Mouse (Mus musculus) stomach, embryonic 14.5 days (tissue): ENCODE data around the gene Etfdh. TPM values are rescaled to one million over a fixed set of nuclear protein-coding genes. Genes with fewer than 3 reads are reported as not detected.

Experiments
- ATAC-seq: fragments of 200-750 bp; cut with Nextera tagmentation; 2 replicates; pipeline ENCODE4 v1.8.0; 2017; ENCODE audit warnings: low read depth, moderate TSS enrichment; ENCODE audit not compliant: insufficient number of reproducible peaks, insufficient read depth, low FRiP score
- H3K27ac ChIP-seq: fragments of 300-500 bp; sonication (generic); 2 replicates; pipeline ENCODE4 v1.5.1; 2014; ENCODE audit warnings: mild to moderate bottlenecking, low read length, moderate library complexity, mixed read lengths
- H3K27me3 ChIP-seq: fragments of 300-500 bp; sonication (generic); 2 replicates; pipeline ENCODE4 v1.6.1; 2014; ENCODE audit warnings: low read length, control low read depth, mixed read lengths; ENCODE audit not compliant: control insufficient read depth, insufficient read depth
- H3K36me3 ChIP-seq: fragments of 300-500 bp; sonication (generic); 2 replicates; pipeline ENCODE4 v1.6.1; 2014; ENCODE audit warnings: mild to moderate bottlenecking, control low read depth, low read length, moderate library complexity, mixed read lengths; ENCODE audit not compliant: control insufficient read depth, insufficient read depth
- H3K4me1 ChIP-seq: fragments of 300-500 bp; sonication (generic); 2 replicates; pipeline ENCODE4 v1.6.1; 2014; ENCODE audit warnings: low read length, control low read depth, mixed read lengths; ENCODE audit not compliant: control insufficient read depth, insufficient read depth
- H3K4me2 ChIP-seq: fragments of 300-500 bp; sonication (generic); replicated peaks from 2 replicates; pipeline ENCODE4 v1.6.1; 2014; ENCODE audit warnings: low read depth, low read length, control low read depth
- H3K4me3 ChIP-seq: fragments of 300-500 bp; sonication (generic); 2 replicates; pipeline ENCODE4 v1.5.1; 2014; ENCODE audit warnings: low read depth, low read length, control low read depth
- H3K9ac ChIP-seq: fragments of 300-500 bp; sonication (generic); replicated peaks from 2 replicates; pipeline ENCODE4 v1.6.1; 2014; ENCODE audit warnings: low read depth, mild to moderate bottlenecking, control low read depth, low read length, moderate library complexity, mixed read lengths
- H3K9me3 ChIP-seq: fragments of 300-500 bp; sonication (generic); 2 replicates; pipeline ENCODE4 v1.6.1; 2016; ENCODE audit warnings: low read depth, low read length, control low read depth; ENCODE audit not compliant: control insufficient read depth
- WGBS: fragments of 180-500 bp; shearing (Covaris S2); extraction: QIAGEN DNeasy Blood & Tissue Kit; methylation state at CpG from one replicate; pipeline ENCODE4 v1.1.7; 2014; 5-methylcytosine and 5-hydroxymethylcytosine counted together
- polyA plus RNA-seq: library from polyadenylated mRNA; unstranded; fragments of >200 nt; fragmentation: Nextera tagmentation; extraction: Ambion mirVana; gene quantifications from 2 replicates; pipeline ENCODE4 v1.2.1, GENCODE M21; 2014

Etfdh gene
- polyA plus RNA-seq, 1 experiment from 2014 or later: 52.5 TPM

- peaks cover 5% of the 10 kb centered on the region; the same call in 1 of the 2 replicates for H3K4me1 ChIP-seq
- ATAC-seq: no peak
These were observed 39.6 kb downstream of the Etfdh start for GRCm38 (mm10) chr3:79589671-79590070.

GRCm38 (mm10) chr3:79586804-79587203 lies 42.5 kb downstream of the Etfdh start:
- 4% methylated on average over 6 of the region's 6 CpGs for WGBS
- Histone ChIP-seq H3K9me3 (no peaks in the 10 kb centered on the region), H3K4me3 (no peak overlapping the region), H3K4me2 (no peak overlapping the region), H3K27ac (no peak overlapping the region), H3K36me3 (no peaks in the 10 kb centered on the region), H3K27me3 (no peaks in the 10 kb centered on the region), H3K4me1 (no peaks in the 10 kb centered on the region), H3K9ac (no peak overlapping the region)
- peak; percentile 68; the same call in 1 of the 2 replicates for ATAC-seq

More at GRCm38 (mm10) chr3:79589671-79590070, 39.6 kb downstream of the Etfdh start:
- no peak overlapping the region for H3K9ac ChIP-seq
- WGBS: 78% methylated on average over 2 of the region's 2 CpGs
- H3K9me3 ChIP-seq: no peaks in the 10 kb centered on the region
- no peaks in the 10 kb centered on the region for H3K27me3 ChIP-seq
- no peak overlapping the region for H3K27ac ChIP-seq
- H3K4me3 ChIP-seq: no peak overlapping the region
- H3K36me3 ChIP-seq: peaks cover 4% of the 10 kb centered on the region
- H3K4me2 ChIP-seq: no peak overlapping the region

- Histone ChIP-seq H3K4me2 (no peak overlapping the region), H3K27me3 (no peaks in the 10 kb centered on the region), H3K9ac (no peak overlapping the region), H3K4me1 (peaks cover 5% of the 10 kb centered on the region; the same call in 1 of the 2 replicates), H3K27ac (no peak overlapping the region), H3K36me3 (no peaks in the 10 kb centered on the region), H3K9me3 (no peaks in the 10 kb centered on the region), H3K4me3 (no peak overlapping the region)
- 60% methylated on average over 5 of the region's 5 CpGs for WGBS
- ATAC-seq: peak; percentile 62; the same call in 1 of the 2 replicates
These were observed 49.3 kb downstream of the Etfdh start for GRCm38 (mm10) chr3:79579891-79580575.

- no peak for ATAC-seq
- 73% methylated on average over 6 of the region's 6 CpGs for WGBS
These were observed 51.1 kb downstream of the Etfdh start for GRCm38 (mm10) chr3:79578164-79578563.

GRCm38 (mm10) chr3:79577606-79578005 lies 51.7 kb downstream of the Etfdh start:
- H3K9me3 ChIP-seq: no peaks in the 10 kb centered on the region
- no peak overlapping the region for H3K27ac ChIP-seq
- no peaks in the 10 kb centered on the region for H3K36me3 ChIP-seq
- no peak overlapping the region for H3K9ac ChIP-seq
- peaks cover 5% of the 10 kb centered on the region; the same call in 1 of the 2 replicates for H3K4me1 ChIP-seq
- no peak overlapping the region for H3K4me2 ChIP-seq
- no peak for ATAC-seq
- WGBS: 85% methylated on average over 6 of the region's 6 CpGs
- no peaks in the 10 kb centered on the region for H3K27me3 ChIP-seq
- no peak overlapping the region for H3K4me3 ChIP-seq

More at GRCm38 (mm10) chr3:79578164-79578563, 51.1 kb downstream of the Etfdh start:
- Histone ChIP-seq H3K36me3 (no peaks in the 10 kb centered on the region), H3K4me1 (peaks cover 5% of the 10 kb centered on the region; the same call in 1 of the 2 replicates), H3K27me3 (no peaks in the 10 kb centered on the region), H3K4me2 (no peak overlapping the region), H3K4me3 (no peak overlapping the region), H3K9ac (no peak overlapping the region), H3K27ac (no peak overlapping the region), H3K9me3 (no peaks in the 10 kb centered on the region)

- Histone ChIP-seq H3K4me1 (peaks cover 5% of the 10 kb centered on the region; the same call in 1 of the 2 replicates), H3K4me3 (no peak overlapping the region), H3K27me3 (no peaks in the 10 kb centered on the region), H3K27ac (no peak overlapping the region), H3K4me2 (no peak overlapping the region), H3K36me3 (no peaks in the 10 kb centered on the region), H3K9ac (no peak overlapping the region), H3K9me3 (no peaks in the 10 kb centered on the region)
- 32% methylated on average over 5 of the region's 5 CpGs for WGBS
- ATAC-seq: no peak
These were observed 52.4 kb downstream of the Etfdh start for GRCm38 (mm10) chr3:79576865-79577264.

- Histone ChIP-seq H3K27ac (no peak overlapping the region), H3K9me3 (no peaks in the 10 kb centered on the region), H3K4me1 (peaks cover 5% of the 10 kb centered on the region; the same call in 1 of the 2 replicates), H3K9ac (no peak overlapping the region), H3K4me3 (no peak overlapping the region), H3K4me2 (no peak overlapping the region), H3K36me3 (no peaks in the 10 kb centered on the region), H3K27me3 (no peaks in the 10 kb centered on the region)
- WGBS: 6% methylated on average over 3 of the region's 3 CpGs
- ATAC-seq: peak; percentile 26; the same call in 1 of the 2 replicates
These were observed 52.9 kb downstream of the Etfdh start for GRCm38 (mm10) chr3:79576468-79576816.

- no peaks in the 10 kb centered on the region for H3K9me3 ChIP-seq
- no peak overlapping the region for H3K4me3 ChIP-seq
- H3K27me3 ChIP-seq: no peaks in the 10 kb centered on the region
- H3K36me3 ChIP-seq: no peaks in the 10 kb centered on the region
- peak; percentile 83 for ATAC-seq
- H3K27ac ChIP-seq: no peak overlapping the region
- H3K4me2 ChIP-seq: no peak overlapping the region
- H3K4me1 ChIP-seq: peaks cover 5% of the 10 kb centered on the region; the same call in 1 of the 2 replicates
- 37% methylated on average over 10 of the region's 10 CpGs for WGBS
- H3K9ac ChIP-seq: no peak overlapping the region
These were observed 53.5 kb downstream of the Etfdh start for GRCm38 (mm10) chr3:79575576-79576467.
